Mouse (Mus musculus): Measurements from ENCODE around the gene Cbr1.
"Not testable (repeated sequence)": the region's sequence is repeated elsewhere in the genome, so short reads cannot be mapped to it uniquely, and the experiment has no call there.

The Cbr1 gene

GRCm38 (mm10) chr16:93599461-93599860, 6.2 kb upstream of the Cbr1 start:
- no peak for DNase-seq

- DNase-seq = peak; percentile 73 to 83
Observed at GRCm38 (mm10) chr16:93603439-93604212, 2.0 kb upstream of the Cbr1 start, which contains the start of gene Setd4. TSS of gene Setd4 (minus strand) at chr16:93604063.

DNA sequence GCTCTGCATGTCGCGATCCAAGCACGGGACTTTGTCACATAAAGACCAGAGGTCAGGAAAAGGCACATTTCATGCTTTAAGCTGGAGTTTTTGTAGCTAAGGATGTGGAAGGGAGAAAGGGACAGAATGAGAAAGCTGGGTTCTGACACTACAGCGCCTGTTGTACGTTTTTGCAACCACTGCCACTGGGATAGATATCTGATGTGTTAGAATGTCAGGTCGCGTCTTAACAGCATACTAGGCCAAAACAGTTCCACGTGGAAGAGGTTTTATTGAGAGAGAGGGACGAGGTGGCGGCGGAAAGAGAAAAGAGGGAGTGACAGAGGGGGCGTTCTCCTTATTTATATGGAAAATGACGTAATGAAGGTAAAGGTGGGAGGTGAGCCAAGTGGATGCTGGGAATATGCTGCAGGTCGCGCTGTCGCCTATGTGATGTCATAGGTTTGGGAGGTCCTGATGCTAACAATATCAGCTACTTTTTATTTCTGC, 1.1 kb upstream of the Cbr1 start:
- DNase-seq = no peak

DNA sequence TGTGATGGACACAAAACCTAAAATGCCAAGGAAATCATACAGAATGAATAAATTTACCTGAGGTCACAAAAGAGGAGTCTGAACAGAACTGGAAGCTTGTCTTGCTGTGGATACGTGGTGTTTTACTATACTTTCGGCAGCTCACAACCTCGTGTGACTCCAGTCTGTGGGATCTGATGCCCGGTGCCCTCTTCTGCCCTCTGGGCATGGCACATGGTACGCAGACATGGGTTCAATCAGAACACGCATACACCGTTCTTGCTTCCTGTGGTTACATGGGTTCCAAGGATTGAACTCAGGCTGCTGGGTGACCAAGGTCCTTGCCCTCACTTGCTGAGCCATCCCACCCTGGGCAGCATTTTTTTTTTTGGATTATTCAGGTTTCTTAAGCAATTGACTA, 493 bp downstream of the Cbr1 start:
- DNase-seq = no peak

- DNase-seq = peak; percentile 80 to 84
Observed at GRCm38 (mm10) chr16:93607669-93608101, 2.0 kb downstream of the Cbr1 start.

DNA sequence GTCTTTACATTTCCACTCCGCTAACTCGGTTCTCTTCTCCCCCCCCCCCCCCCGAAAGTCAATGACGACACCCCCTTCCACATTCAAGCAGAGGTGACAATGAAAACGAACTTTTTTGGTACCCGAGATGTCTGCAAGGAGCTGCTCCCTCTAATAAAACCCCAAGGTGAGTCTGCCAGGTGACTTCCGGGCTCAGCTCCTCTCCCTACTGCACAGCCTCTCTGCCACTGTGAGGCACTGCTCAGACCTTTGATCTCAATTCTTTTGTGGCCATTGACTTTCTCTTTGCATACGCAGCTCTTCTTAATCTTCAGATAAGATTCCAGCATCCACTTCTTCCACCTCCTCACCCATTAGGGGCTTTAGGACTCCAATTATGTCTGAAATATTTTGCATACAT, 3.1 kb downstream of the Cbr1 start:
- DNase-seq = no peak

GRCm38 (mm10) chr16:93609796-93610195, 4.1 kb downstream of the Cbr1 start:
- no peak for DNase-seq

GRCm38 (mm10) chr16:93610961-93611360, 5.3 kb downstream of the Cbr1 start:
- DNase-seq = no peak

- DNase-seq = peak; percentile 47 to 50
Observed at GRCm38 (mm10) chr16:93615118-93615870, 9.6 kb downstream of the Cbr1 start.

DNA sequence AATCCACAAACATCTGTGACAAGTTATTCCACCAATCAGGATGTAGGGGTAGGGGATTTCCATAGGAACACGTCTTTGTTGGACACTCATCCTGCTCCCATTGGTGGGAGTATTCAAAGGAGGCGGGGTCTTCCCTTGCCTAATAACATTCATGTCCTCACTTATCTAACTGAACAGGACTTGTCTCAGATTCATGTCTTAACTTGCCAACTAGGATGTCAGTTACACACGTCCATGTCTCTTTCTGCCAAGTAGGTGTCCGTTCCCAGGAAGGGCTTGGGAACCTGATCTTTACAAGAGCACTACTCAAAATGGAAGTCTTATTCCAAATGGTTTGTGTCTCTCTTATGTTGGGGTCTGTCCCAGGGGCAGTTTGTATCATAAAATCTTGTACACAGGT, 18.1 kb downstream of the Cbr1 start:
- DNase-seq = not testable (repeated sequence)

GRCm38 (mm10) chr16:93624671-93625070, 19.0 kb downstream of the Cbr1 start:
- no peak for DNase-seq

DNA sequence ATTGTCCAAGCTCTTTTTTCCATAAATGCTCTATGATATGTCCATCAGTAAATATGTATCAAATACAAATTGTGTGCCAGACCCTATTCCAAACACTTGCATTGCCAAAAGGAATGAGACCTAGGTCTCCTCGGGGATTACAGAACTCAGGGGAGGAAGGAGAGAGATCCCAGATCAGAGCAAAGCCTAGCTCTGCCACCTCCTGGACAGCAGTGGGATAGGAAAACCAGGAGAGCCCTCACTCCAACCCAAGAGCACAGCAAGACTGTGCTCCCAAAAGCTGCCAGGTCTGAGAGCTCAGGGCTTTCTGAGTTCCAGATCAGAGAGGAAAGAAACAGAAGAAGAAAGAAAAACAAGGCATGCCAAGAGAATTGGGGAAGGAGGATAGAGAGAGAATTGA, 21.1 kb downstream of the Cbr1 start:
- no peak for DNase-seq

DNA sequence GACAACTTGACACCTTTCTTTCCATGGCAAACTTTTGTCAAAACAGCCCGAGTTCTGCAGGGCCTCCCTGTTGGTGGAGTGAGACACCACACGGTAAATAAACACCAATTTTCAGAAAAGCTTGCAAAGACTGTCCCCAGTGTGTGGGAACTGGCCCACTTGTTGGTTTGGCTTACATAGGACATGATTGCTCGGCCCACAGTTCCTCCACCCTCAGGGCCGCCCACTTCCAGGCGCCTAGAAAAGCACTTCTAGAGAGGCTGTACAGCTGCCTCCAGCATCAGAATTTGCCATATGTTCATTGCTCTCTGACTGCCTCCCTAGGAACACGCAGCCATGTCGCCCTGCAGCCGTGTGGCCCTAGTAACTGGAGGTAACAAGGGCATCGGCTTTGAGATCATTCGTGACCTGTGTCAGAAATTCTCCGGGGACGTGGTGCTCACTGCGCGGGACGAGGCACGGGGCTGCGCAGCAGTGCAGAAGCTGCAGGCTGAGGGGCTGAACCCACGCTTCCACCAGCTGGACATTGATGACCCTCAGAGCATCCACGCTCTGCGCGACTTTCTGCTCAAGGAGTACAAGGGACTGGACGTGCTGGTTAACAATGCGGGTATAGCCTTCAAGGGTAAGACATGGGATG, 22.2 kb downstream of the Cbr1 start, which contains the start of gene Gm5678:
TSS of gene Gm5678 (plus strand) at position 337 of the 640 bp plus-strand sequence.
- DNase-seq = no peak

- no peak for DNase-seq
Observed at GRCm38 (mm10) chr16:93644006-93644405, 38.4 kb downstream of the Cbr1 start.

DNA sequence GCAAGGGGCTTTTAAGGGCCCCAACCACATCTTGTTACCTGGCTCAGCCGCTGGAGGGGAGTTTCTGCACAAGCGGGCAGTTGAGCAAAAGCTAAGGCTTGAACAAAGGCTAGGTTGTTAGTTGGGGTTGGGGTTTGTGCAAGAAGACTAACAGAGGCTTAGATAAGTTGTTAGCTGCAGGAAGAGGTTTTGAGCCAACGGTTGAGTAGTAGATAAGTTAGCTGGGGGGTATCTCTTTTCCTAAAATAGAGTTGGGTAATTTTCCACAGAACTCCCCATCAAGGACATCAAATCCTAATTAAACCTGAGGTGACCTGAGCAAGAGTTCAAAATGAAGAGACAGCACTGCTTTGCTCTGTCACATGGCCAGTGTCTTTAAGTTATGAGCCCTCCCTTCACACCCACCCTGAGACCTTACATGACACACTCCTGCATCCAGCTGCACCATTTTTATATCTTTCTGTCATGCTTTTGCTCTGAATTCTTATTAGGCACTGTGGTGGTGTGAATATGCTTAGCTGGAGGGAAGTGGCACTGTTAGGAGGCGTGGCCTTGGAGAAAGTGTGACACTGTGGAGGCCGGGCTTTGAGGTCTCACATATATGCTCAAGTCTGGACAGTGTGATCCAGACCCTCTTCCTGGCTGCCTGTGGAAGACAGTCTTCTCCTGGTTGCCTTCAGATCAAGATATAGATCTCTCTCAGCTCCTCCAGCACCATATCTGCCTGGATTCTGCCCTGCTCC, 43.0 kb downstream of the Cbr1 start:
- DNase-seq = no peak
